Mouse (Mus musculus) brain, embryonic 14.5 days (tissue): ENCODE data around the gene Acp5.

ENCODE experiments used
- CTCF ChIP-seq: fragments of 200-500 bp; IDR thresholded peaks from 2 replicates; pipeline ENCODE4 v1.5.1; 2012; ENCODE audit warnings: inconsistent platforms, mild to moderate bottlenecking, moderate library complexity, borderline replicate concordance; ENCODE audit not compliant: insufficient read depth, insufficient read length; ENCODE audit errors: extremely low read depth
- POLR2A ChIP-seq: fragments of 200-500 bp; IDR thresholded peaks from 2 replicates; pipeline ENCODE4 v1.6.1; 2012; ENCODE audit warnings: mild to moderate bottlenecking, inconsistent platforms, borderline replicate concordance; ENCODE audit not compliant: poor library complexity, insufficient read depth, insufficient read length, severe bottlenecking; ENCODE audit errors: extremely low read depth

- TF ChIP-seq CTCF (peak; percentile 19; the same call in 1 of the 2 replicates), POLR2A (peak; percentile 68; the same call in 1 of the 2 replicates)
Observed at GRCm38 (mm10) chr9:22156497-22157245, 21.2 kb upstream of the Acp5 start, which contains the start of gene Pigyl.
